ENCODE assay signal across 8 mouse cellular contexts in genomic region chr7:16273766-16274140, GRCm38 (mm10). TPM values are rescaled to one million over a fixed set of nuclear protein-coding genes. Genes with fewer than 3 reads are reported as not detected.
DNase-seq lines count a peak whose midpoint lies in the region; ATAC-seq lines count a peak whose summit lies in the region.

No protein-coding gene starts in this region.

- no peak for DNase-seq in heart, adult 8-10 months (ENCODE audit: low spot score)
- peak; percentile 72 for DNase-seq in adrenal gland, postnatal 10 days
- DNase-seq in spleen, postnatal 4 days (ENCODE audit: low spot score in 2 of 2), result peak; percentile 79 to 88

- H3K27me3 ChIP-seq in heart, embryonic 11.5 days (ENCODE audit: control insufficient read depth, insufficient read depth, low read length), result no peaks in the 10 kb centered on the region
- H3K27me3 ChIP-seq in embryonic facial prominence, embryonic 15.5 days, result no peaks in the 10 kb centered on the region
- H3K27me3 ChIP-seq in hindbrain, embryonic 15.5 days, result no peaks in the 10 kb centered on the region
- H3K27me3 ChIP-seq in limb, embryonic 13.5 days, result peaks cover 4% of the 10 kb centered on the region; the same call in 1 of the 2 replicates
- H3K27me3 ChIP-seq in midbrain, embryonic 15.5 days (replicated peaks), result no peaks in the 10 kb centered on the region

- H3K4me2 ChIP-seq in heart, embryonic 11.5 days, result peak overlapping the region; percentile 96
- H3K4me2 ChIP-seq in embryonic facial prominence, embryonic 15.5 days (replicated peaks), result peak overlapping the region; percentile 89
- H3K4me2 ChIP-seq in hindbrain, embryonic 15.5 days, result peak overlapping the region; percentile 84
- peak overlapping the region; percentile 90 for H3K4me2 ChIP-seq in limb, embryonic 13.5 days (replicated peaks)
- peak overlapping the region; percentile 68 for H3K4me2 ChIP-seq in midbrain, embryonic 15.5 days

- WGBS in heart, embryonic 11.5 days (ENCODE audit: insufficient replicate concordance), result under 1% methylated on average over 18 of the region's 18 CpGs
- 2% methylated on average over 18 of the region's 18 CpGs for WGBS in embryonic facial prominence, embryonic 15.5 days
- WGBS in hindbrain, embryonic 15.5 days, result under 1% methylated on average over 17 of the region's 18 CpGs
- WGBS in limb, embryonic 13.5 days, result under 1% methylated on average over 17 of the region's 18 CpGs
- 0% methylated on average over 18 of the region's 18 CpGs for WGBS in midbrain, embryonic 15.5 days

- ATAC-seq in heart, embryonic 11.5 days (replicated peaks; ENCODE audit: insufficient number of reproducible peaks, low FRiP score, low TSS enrichment), result peak; percentile 73
- ATAC-seq in embryonic facial prominence, embryonic 15.5 days (ENCODE audit: insufficient number of reproducible peaks, low FRiP score, low TSS enrichment, low read depth), result peak; percentile 71
- ATAC-seq in hindbrain, embryonic 15.5 days (ENCODE audit: low FRiP score, low read depth), result peak; percentile 69
- peak; percentile 80 for ATAC-seq in limb, embryonic 13.5 days (ENCODE audit: low FRiP score, low read depth)
- ATAC-seq in midbrain, embryonic 15.5 days (replicated peaks), result peak; percentile 78

- peaks cover 22% of the 10 kb centered on the region for H3K4me1 ChIP-seq in heart, embryonic 11.5 days (ENCODE audit: control insufficient read depth, insufficient read depth, low read length)
- peaks cover 34% of the 10 kb centered on the region for H3K4me1 ChIP-seq in embryonic facial prominence, embryonic 15.5 days
- H3K4me1 ChIP-seq in hindbrain, embryonic 15.5 days (replicated peaks), result peaks cover 37% of the 10 kb centered on the region
- peaks cover 28% of the 10 kb centered on the region for H3K4me1 ChIP-seq in limb, embryonic 13.5 days
- peaks cover 38% of the 10 kb centered on the region for H3K4me1 ChIP-seq in midbrain, embryonic 15.5 days

- H3K9ac ChIP-seq in heart, embryonic 11.5 days (ENCODE audit: low read depth, low read length), result peak overlapping the region; percentile 88
- H3K9ac ChIP-seq in embryonic facial prominence, embryonic 15.5 days, result peak overlapping the region; percentile 40
- H3K9ac ChIP-seq in hindbrain, embryonic 15.5 days, result peak overlapping the region; percentile 81
- peak overlapping the region; percentile 69 for H3K9ac ChIP-seq in limb, embryonic 13.5 days
- H3K9ac ChIP-seq in midbrain, embryonic 15.5 days, result peak overlapping the region; percentile 82

- peaks cover 16% of the 10 kb centered on the region for H3K36me3 ChIP-seq in heart, embryonic 11.5 days (ENCODE audit: control insufficient read depth, insufficient read depth, low read length)
- peaks cover 37% of the 10 kb centered on the region for H3K36me3 ChIP-seq in embryonic facial prominence, embryonic 15.5 days
- H3K36me3 ChIP-seq in hindbrain, embryonic 15.5 days, result peaks cover 19% of the 10 kb centered on the region
- peaks cover 40% of the 10 kb centered on the region for H3K36me3 ChIP-seq in limb, embryonic 13.5 days
- H3K36me3 ChIP-seq in midbrain, embryonic 15.5 days (replicated peaks), result peaks cover 12% of the 10 kb centered on the region; the same call in 1 of the 2 replicates

- peak overlapping the region; percentile 83 for H3K4me3 ChIP-seq in heart, embryonic 11.5 days (ENCODE audit: low read depth, low read length)
- H3K4me3 ChIP-seq in embryonic facial prominence, embryonic 15.5 days (replicated peaks), result peak overlapping the region; percentile 72
- peak overlapping the region; percentile 83 for H3K4me3 ChIP-seq in hindbrain, embryonic 15.5 days
- peak overlapping the region; percentile 79 for H3K4me3 ChIP-seq in limb, embryonic 13.5 days
- peak overlapping the region; percentile 86 for H3K4me3 ChIP-seq in midbrain, embryonic 15.5 days

- peak overlapping the region; percentile 86 for H3K27ac ChIP-seq in heart, embryonic 11.5 days (ENCODE audit: low read depth, low read length)
- H3K27ac ChIP-seq in embryonic facial prominence, embryonic 15.5 days (replicated peaks), result peak overlapping the region; percentile 98
- peak overlapping the region; percentile 96 for H3K27ac ChIP-seq in hindbrain, embryonic 15.5 days (replicated peaks)
- H3K27ac ChIP-seq in limb, embryonic 13.5 days, result peak overlapping the region; percentile 91
- H3K27ac ChIP-seq in midbrain, embryonic 15.5 days, result peak overlapping the region; percentile 95

- H3K9me3 ChIP-seq in heart, embryonic 11.5 days (replicated peaks; ENCODE audit: control insufficient read depth, low read length), result no peaks in the 10 kb centered on the region
- H3K9me3 ChIP-seq in embryonic facial prominence, embryonic 15.5 days (replicated peaks), result no peaks in the 10 kb centered on the region
- H3K9me3 ChIP-seq in hindbrain, embryonic 15.5 days, result no peaks in the 10 kb centered on the region
- no peaks in the 10 kb centered on the region for H3K9me3 ChIP-seq in limb, embryonic 13.5 days
- no peaks in the 10 kb centered on the region for H3K9me3 ChIP-seq in midbrain, embryonic 15.5 days

RNA-seq across cellular contexts. Expression of gene Inafm1, which starts 0.3 kb away (rescaled TPM):
- 6.6 and 6.7 TPM in 2 replicates for polyA plus RNA-seq in heart, embryonic 11.5 days (2014; fragmentation: Nextera tagmentation; extraction: Ambion mirVana)
- total RNA-seq in heart, adult 8-10 months (2022), result 10 to 100 TPM; 12.3 to 18.1 (median 14.4) TPM
- 10 to 100 TPM; 20.4 to 24.2 TPM for total RNA-seq in adrenal gland, postnatal 10 days (2021)
- 29.6 and 32.8 TPM in 2 replicates for polyA plus RNA-seq in embryonic facial prominence, embryonic 15.5 days (2015; fragmentation: Nextera tagmentation; extraction: Ambion mirVana)
- 52.2 and 58.4 TPM in 2 replicates for polyA plus RNA-seq in hindbrain, embryonic 15.5 days (2015; fragmentation: Nextera tagmentation; extraction: Ambion mirVana)
- 19.0 and 19.9 TPM in 2 replicates for polyA plus RNA-seq in limb, embryonic 13.5 days (2015; fragmentation: Nextera tagmentation; extraction: Ambion mirVana)
- polyA plus RNA-seq in midbrain, embryonic 15.5 days (2015; fragmentation: Nextera tagmentation; extraction: Ambion mirVana), result 47.9 and 51.8 TPM in 2 replicates

RNA-seq across cellular contexts. Expression of gene Ccdc9, which starts 12.8 kb away (rescaled TPM):
- polyA plus RNA-seq in heart, embryonic 11.5 days (2014; fragmentation: Nextera tagmentation; extraction: Ambion mirVana), result 11.3 and 16.4 TPM in 2 replicates
- 10 to 100 TPM; 33.2 to 48.1 (median 38.1) TPM for total RNA-seq in heart, adult 8-10 months (2022)
- 10 to 100 TPM; 54.7 to 67.5 TPM for total RNA-seq in adrenal gland, postnatal 10 days (2021)
- polyA plus RNA-seq in embryonic facial prominence, embryonic 15.5 days (2015; fragmentation: Nextera tagmentation; extraction: Ambion mirVana), result 27.0 and 31.1 TPM in 2 replicates
- polyA plus RNA-seq in hindbrain, embryonic 15.5 days (2015; fragmentation: Nextera tagmentation; extraction: Ambion mirVana), result 29.3 and 29.6 TPM in 2 replicates
- 26.1 and 29.2 TPM in 2 replicates for polyA plus RNA-seq in limb, embryonic 13.5 days (2015; fragmentation: Nextera tagmentation; extraction: Ambion mirVana)
- polyA plus RNA-seq in midbrain, embryonic 15.5 days (2015; fragmentation: Nextera tagmentation; extraction: Ambion mirVana), result 21.6 and 30.1 TPM in 2 replicates

RNA-seq across cellular contexts. Expression of gene C5ar1, which starts 14.4 kb away (rescaled TPM):
- 0.74 and 1.5 TPM in 2 replicates for polyA plus RNA-seq in heart, embryonic 11.5 days (2014; fragmentation: Nextera tagmentation; extraction: Ambion mirVana)
- total RNA-seq in heart, adult 8-10 months (2022), result 1 to 10 TPM; 4.1 to 5.5 (median 5.1) TPM
- 1 to 10 TPM; 2.7 to 3.9 TPM for total RNA-seq in adrenal gland, postnatal 10 days (2021)
- polyA plus RNA-seq in embryonic facial prominence, embryonic 15.5 days (2015; fragmentation: Nextera tagmentation; extraction: Ambion mirVana), result 4.4 and 4.5 TPM in 2 replicates
- polyA plus RNA-seq in hindbrain, embryonic 15.5 days (2015; fragmentation: Nextera tagmentation; extraction: Ambion mirVana), result 2.2 and 2.7 TPM in 2 replicates
- polyA plus RNA-seq in limb, embryonic 13.5 days (2015; fragmentation: Nextera tagmentation; extraction: Ambion mirVana), result 1.9 and 2.4 TPM in 2 replicates
- 1.5 and 2.9 TPM in 2 replicates for polyA plus RNA-seq in midbrain, embryonic 15.5 days (2015; fragmentation: Nextera tagmentation; extraction: Ambion mirVana)

RNA-seq across cellular contexts. Expression of gene C5ar2, which starts 29.8 kb away (rescaled TPM):
- 0.21 and 0.34 TPM in 2 replicates for polyA plus RNA-seq in heart, embryonic 11.5 days (2014; fragmentation: Nextera tagmentation; extraction: Ambion mirVana)
- 1 to 10 TPM; 1.0 to 1.4 (median 1.2) TPM for total RNA-seq in heart, adult 8-10 months (2022)
- under 1 TPM; 0.36 to 0.67 TPM for total RNA-seq in adrenal gland, postnatal 10 days (2021)
- 0.04 and 0.35 TPM in 2 replicates for polyA plus RNA-seq in embryonic facial prominence, embryonic 15.5 days (2015; fragmentation: Nextera tagmentation; extraction: Ambion mirVana)
- polyA plus RNA-seq in hindbrain, embryonic 15.5 days (2015; fragmentation: Nextera tagmentation; extraction: Ambion mirVana), result 0.10 and 0.14 TPM in 2 replicates
- 0.09 and 0.10 TPM in 2 replicates for polyA plus RNA-seq in limb, embryonic 13.5 days (2015; fragmentation: Nextera tagmentation; extraction: Ambion mirVana)
- polyA plus RNA-seq in midbrain, embryonic 15.5 days (2015; fragmentation: Nextera tagmentation; extraction: Ambion mirVana), result 0.14 TPM in 1 of 2 replicates, not detected in the other

RNA-seq across cellular contexts. Expression of gene Bbc3, which starts 34.4 kb away (rescaled TPM):
- polyA plus RNA-seq in heart, embryonic 11.5 days (2014; fragmentation: Nextera tagmentation; extraction: Ambion mirVana), result 3.7 and 6.0 TPM in 2 replicates
- 1 to 10 TPM; 2.8 to 5.1 (median 4.4) TPM for total RNA-seq in heart, adult 8-10 months (2022)
- 10 to 100 TPM in 1 of 2 experiments, 1 to 10 TPM in 1; 7.9 to 13.9 TPM for total RNA-seq in adrenal gland, postnatal 10 days (2021)
- 5.1 and 7.5 TPM in 2 replicates for polyA plus RNA-seq in embryonic facial prominence, embryonic 15.5 days (2015; fragmentation: Nextera tagmentation; extraction: Ambion mirVana)
- polyA plus RNA-seq in hindbrain, embryonic 15.5 days (2015; fragmentation: Nextera tagmentation; extraction: Ambion mirVana), result 28.9 and 31.7 TPM in 2 replicates
- polyA plus RNA-seq in limb, embryonic 13.5 days (2015; fragmentation: Nextera tagmentation; extraction: Ambion mirVana), result 5.0 and 5.1 TPM in 2 replicates
- 32.0 and 35.0 TPM in 2 replicates for polyA plus RNA-seq in midbrain, embryonic 15.5 days (2015; fragmentation: Nextera tagmentation; extraction: Ambion mirVana)
